Mouse (Mus musculus) olfactory bulb, adult 2 months (tissue): ENCODE results near the gene Cela3b.

Experiments used
- CTCF ChIP-seq: fragments of 200-500 bp; IDR thresholded peaks from 2 replicates; pipeline ENCODE4 v1.5.1; 2012; ENCODE audit warnings: low read depth, mild to moderate bottlenecking, low read length, moderate library complexity; ENCODE audit not compliant: insufficient read depth
- POLR2A ChIP-seq: fragments of 200-500 bp; IDR thresholded peaks from 2 replicates; pipeline ENCODE4 v1.6.1; 2012; ENCODE audit warnings: mild to moderate bottlenecking, low read depth, low read length, moderate library complexity; ENCODE audit not compliant: insufficient read depth

DNA sequence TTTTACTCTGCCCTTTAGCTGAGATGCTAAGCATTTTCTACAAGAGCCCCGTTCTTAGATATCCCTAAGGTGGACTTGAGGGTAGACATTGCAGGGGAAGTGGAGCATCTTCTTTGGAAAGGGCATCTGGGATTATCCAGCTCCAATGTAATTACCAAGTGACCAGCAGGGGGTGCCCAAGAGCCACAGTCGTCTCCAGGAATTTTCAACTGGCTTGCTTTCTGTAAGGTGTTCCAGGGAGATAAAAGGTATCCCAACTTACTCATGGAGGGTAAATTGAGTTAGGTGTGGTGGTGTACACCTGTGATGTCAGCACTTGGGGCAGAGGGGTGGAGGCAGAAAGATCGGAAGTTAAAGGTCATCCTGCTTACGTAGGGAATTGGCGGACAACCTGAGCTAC is 13.3 kb upstream of the Cela3b start:
- no peak for TF ChIP-seq CTCF
- no peak for TF ChIP-seq POLR2A
